Mouse (Mus musculus) gastrocnemius, postnatal 4 days (tissue): ENCODE measurements around the gene Cd86. TPM values are rescaled to one million over a fixed set of nuclear protein-coding genes. Genes with fewer than 3 reads are reported as not detected.

Source experiments
- DNase-seq, 2 experiments: peaks; one replicate each; pipeline ENCODE4 v3.0.0; 2021 to 2022; ENCODE audit warnings: low spot score in 2 of 2, mixed read lengths in 2 of 2
- total RNA-seq, 2 experiments: library from RNA; stranded (reverse); gene quantifications; 2 replicates each; pipeline ENCODE4 v1.2.3; 2021

The Cd86 gene
- total RNA-seq, 2 experiments from 2014 or later = 1.9 to 2.3 TPM

GRCm38 (mm10) chr16:36613701-36614100, 52.2 kb downstream of the Cd86 start:
- no peak for DNase-seq

GRCm38 (mm10) chr16:36602632-36603031, 63.2 kb downstream of the Cd86 start:
- no peak for DNase-seq

GRCm38 (mm10) chr16:36598265-36598664, 67.6 kb downstream of the Cd86 start:
- DNase-seq = no peak

GRCm38 (mm10) chr16:36596671-36597410, 69.0 kb downstream of the Cd86 start:
- no peak for DNase-seq

- DNase-seq = no peak
These were observed 76.0 kb downstream of the Cd86 start for GRCm38 (mm10) chr16:36589898-36590297.

GRCm38 (mm10) chr16:36587971-36588370, 77.9 kb downstream of the Cd86 start:
- DNase-seq = no peak

GRCm38 (mm10) chr16:36582073-36582472, 83.8 kb downstream of the Cd86 start:
- no peak for DNase-seq

GRCm38 (mm10) chr16:36571942-36572341, 93.9 kb downstream of the Cd86 start:
- DNase-seq = no peak

GRCm38 (mm10) chr16:36561386-36562338, 104.2 kb downstream of the Cd86 start, which contains the start of gene Casr:
Gene Casr (minus strand): TSS chr16:36562141.
- DNase-seq = no peak

GRCm38 (mm10) chr16:36559573-36559972, 106.3 kb downstream of the Cd86 start:
- DNase-seq = no peak

- no peak for DNase-seq
These were observed 110.2 kb downstream of the Cd86 start for GRCm38 (mm10) chr16:36555672-36556165.

Other genes starting within 250 kb of the Cd86 start
- gene Stfa3, start 210.7 kb downstream of the Cd86 start, total RNA-seq = 1 to 10 TPM; 1.3 to 8.3 TPM
- under 1 TPM; 0.31 to 0.32 TPM for gene Casr, start 103.9 kb downstream of the Cd86 start, total RNA-seq
- not detected for gene Ildr1, start 27.9 kb upstream of the Cd86 start, total RNA-seq
- gene Slc15a2, start 118.9 kb upstream of the Cd86 start, total RNA-seq = 1 to 10 TPM; 1.2 to 2.0 TPM
- 10 to 100 TPM; 16.9 to 18.7 TPM for gene Iqcb1, start 162.3 kb upstream of the Cd86 start, total RNA-seq
- gene Eaf2, start 208.9 kb upstream of the Cd86 start, total RNA-seq = under 1 TPM; 0.39 to 0.93 TPM
- gene Golgb1, start 209.1 kb upstream of the Cd86 start, total RNA-seq = 10 to 100 TPM; 40.0 to 42.9 TPM